Mouse (Mus musculus) midbrain, embryonic 16.5 days (tissue): ENCODE results near the gene Col4a1. TPM values are rescaled to one million over a fixed set of nuclear protein-coding genes. Genes with fewer than 3 reads are reported as not detected.

Experiments used
- ATAC-seq: fragments of 200-750 bp; cut with Nextera tagmentation; 2 replicates; pipeline ENCODE4 v1.8.0; 2017; ENCODE audit warnings: moderate TSS enrichment
- H3K27ac ChIP-seq: fragments of 300-500 bp; sonication (generic); 2 replicates; pipeline ENCODE4 v1.5.1; 2014; ENCODE audit warnings: mild to moderate bottlenecking, low read length, mixed read lengths
- H3K27me3 ChIP-seq: fragments of 300-500 bp; sonication (generic); 2 replicates; pipeline ENCODE4 v1.6.1; 2014; ENCODE audit warnings: low read depth, low read length, mixed read lengths; ENCODE audit not compliant: control insufficient read depth, insufficient read depth
- H3K36me3 ChIP-seq: fragments of 300-500 bp; sonication (generic); 2 replicates; pipeline ENCODE4 v1.6.1; 2014; ENCODE audit warnings: mild to moderate bottlenecking, low read length, moderate library complexity, mixed read lengths; ENCODE audit not compliant: control insufficient read depth, insufficient read depth
- H3K4me1 ChIP-seq: fragments of 300-500 bp; sonication (generic); 2 replicates; pipeline ENCODE4 v1.6.1; 2014; ENCODE audit warnings: mild to moderate bottlenecking, low read length, mixed read lengths; ENCODE audit not compliant: control insufficient read depth, insufficient read depth
- H3K4me2 ChIP-seq: fragments of 300-500 bp; sonication (generic); 2 replicates; pipeline ENCODE4 v1.6.1; 2014; ENCODE audit warnings: mild to moderate bottlenecking, low read length, mixed read lengths
- H3K4me3 ChIP-seq: fragments of 300-500 bp; sonication (generic); 2 replicates; pipeline ENCODE4 v1.5.1; 2014; ENCODE audit warnings: low read depth, mild to moderate bottlenecking, low read length, moderate library complexity, mixed read lengths
- H3K9ac ChIP-seq: fragments of 300-500 bp; sonication (generic); 2 replicates; pipeline ENCODE4 v1.6.1; 2014; ENCODE audit warnings: low read depth, low read length, mixed read lengths
- H3K9me3 ChIP-seq: fragments of 300-500 bp; sonication (generic); replicated peaks from 2 replicates; pipeline ENCODE4 v1.6.1; 2014; ENCODE audit warnings: mild to moderate bottlenecking, low read length, mixed read lengths; ENCODE audit not compliant: control insufficient read depth, poor library complexity, severe bottlenecking
- WGBS: fragments of 180-500 bp; shearing (Covaris S2); extraction: QIAGEN DNeasy Blood & Tissue Kit; methylation state at CpG from one replicate; pipeline ENCODE4 v1.1.7; 2014; 5-methylcytosine and 5-hydroxymethylcytosine counted together
- polyA plus RNA-seq: library from polyadenylated mRNA; unstranded; fragments of >200 nt; fragmentation: Nextera tagmentation; extraction: Ambion mirVana; gene quantifications from 2 replicates; pipeline ENCODE4 v1.2.1, GENCODE M21; 2015

The Col4a1 gene
- polyA plus RNA-seq = 73.6 and 83.1 TPM in 2 replicates

- Histone ChIP-seq H3K4me1 (peaks cover 12% of the 10 kb centered on the region; the same call in 1 of the 2 replicates), H3K4me3 (peak within 1 kb of the TSS; percentile 67), H3K9me3 (no peaks in the 10 kb centered on the region), H3K27ac (peak within 1 kb of the TSS; percentile 67), H3K9ac (peak within 1 kb of the TSS; percentile 77), H3K27me3 (peaks cover 29% of the 10 kb centered on the region), H3K4me2 (peak within 1 kb of the TSS; percentile 92), H3K36me3 (no peaks in the 10 kb centered on the region)
- under 1% methylated on average over 80 of the region's 87 CpGs for WGBS
- peak; percentile 55 for ATAC-seq
Measured at GRCm38 (mm10) chr8:11312349-11313175, at the start of gene Col4a1, which contains the start of gene Col4a2. Gene Col4a1 (minus strand): TSS chr8:11312826. Gene Col4a2 (plus strand): TSS chr8:11312805.

- Histone ChIP-seq H3K27me3 (no peaks in the 10 kb centered on the region), H3K36me3 (no peaks in the 10 kb centered on the region), H3K4me2 (no peak overlapping the region), H3K4me3 (no peak overlapping the region), H3K27ac (no peak overlapping the region), H3K4me1 (peaks cover 6% of the 10 kb centered on the region), H3K9me3 (no peaks in the 10 kb centered on the region), H3K9ac (no peak overlapping the region)
- ATAC-seq = peak; percentile 61; the same call in 1 of the 2 replicates
- 69% methylated on average over 9 of the region's 9 CpGs for WGBS
Measured at GRCm38 (mm10) chr8:11361546-11362277, 49.1 kb upstream of the Col4a1 start.

GRCm38 (mm10) chr8:11359846-11360245 is 47.2 kb upstream of the Col4a1 start:
- 85% methylated on average over 5 of the region's 5 CpGs for WGBS
- no peaks in the 10 kb centered on the region for H3K27me3 ChIP-seq
- no peaks in the 10 kb centered on the region for H3K9me3 ChIP-seq
- no peaks in the 10 kb centered on the region for H3K36me3 ChIP-seq
- peaks cover 6% of the 10 kb centered on the region for H3K4me1 ChIP-seq
- ATAC-seq = no peak
- H3K4me3 ChIP-seq = no peak overlapping the region
- H3K4me2 ChIP-seq = no peak overlapping the region
- no peak overlapping the region for H3K9ac ChIP-seq
- no peak overlapping the region for H3K27ac ChIP-seq

GRCm38 (mm10) chr8:11357921-11358436 is 45.4 kb upstream of the Col4a1 start:
- H3K4me3 ChIP-seq = no peak overlapping the region
- no peaks in the 10 kb centered on the region for H3K27me3 ChIP-seq
- no peak overlapping the region for H3K27ac ChIP-seq
- H3K4me2 ChIP-seq = no peak overlapping the region
- H3K9ac ChIP-seq = no peak overlapping the region
- no peaks in the 10 kb centered on the region for H3K9me3 ChIP-seq
- WGBS = 54% methylated on average over 7 of the region's 7 CpGs
- no peak for ATAC-seq
- peaks cover 2% of the 10 kb centered on the region; the same call in 1 of the 2 replicates for H3K4me1 ChIP-seq
- no peaks in the 10 kb centered on the region for H3K36me3 ChIP-seq

- no peaks in the 10 kb centered on the region for H3K27me3 ChIP-seq
- no peak overlapping the region for H3K27ac ChIP-seq
- H3K4me2 ChIP-seq = no peak overlapping the region
- WGBS = 78% methylated on average over 8 of the region's 8 CpGs
- H3K9me3 ChIP-seq = no peaks in the 10 kb centered on the region
- no peak overlapping the region for H3K4me3 ChIP-seq
- ATAC-seq = no peak
- no peak overlapping the region for H3K9ac ChIP-seq
- no peaks in the 10 kb centered on the region for H3K4me1 ChIP-seq
- no peaks in the 10 kb centered on the region for H3K36me3 ChIP-seq
Measured at GRCm38 (mm10) chr8:11356776-11357175, 44.1 kb upstream of the Col4a1 start.

GRCm38 (mm10) chr8:11355900-11356299 is 43.3 kb upstream of the Col4a1 start:
- Histone ChIP-seq H3K27ac (no peak overlapping the region), H3K27me3 (no peaks in the 10 kb centered on the region), H3K36me3 (no peaks in the 10 kb centered on the region), H3K9ac (no peak overlapping the region), H3K4me2 (no peak overlapping the region), H3K4me3 (no peak overlapping the region), H3K9me3 (no peaks in the 10 kb centered on the region), H3K4me1 (no peaks in the 10 kb centered on the region)
- 84% methylated on average over 3 of the region's 3 CpGs for WGBS
- no peak for ATAC-seq

GRCm38 (mm10) chr8:11354800-11355451 is 42.3 kb upstream of the Col4a1 start:
- H3K9ac ChIP-seq = no peak overlapping the region
- H3K4me3 ChIP-seq = no peak overlapping the region
- H3K4me2 ChIP-seq = no peak overlapping the region
- no peaks in the 10 kb centered on the region for H3K27me3 ChIP-seq
- H3K4me1 ChIP-seq = no peaks in the 10 kb centered on the region
- H3K9me3 ChIP-seq = no peaks in the 10 kb centered on the region
- no peak overlapping the region for H3K27ac ChIP-seq
- no peak for ATAC-seq
- WGBS = 95% methylated on average over 8 of the region's 8 CpGs
- no peaks in the 10 kb centered on the region for H3K36me3 ChIP-seq

- Histone ChIP-seq H3K9ac (no peak overlapping the region), H3K36me3 (no peaks in the 10 kb centered on the region), H3K4me2 (no peak overlapping the region), H3K4me3 (no peak overlapping the region), H3K9me3 (no peaks in the 10 kb centered on the region), H3K27me3 (no peaks in the 10 kb centered on the region), H3K4me1 (no peaks in the 10 kb centered on the region), H3K27ac (no peak overlapping the region)
- WGBS = 78% methylated on average over 11 of the region's 11 CpGs
- ATAC-seq = no peak
Measured at GRCm38 (mm10) chr8:11352514-11352913, 39.9 kb upstream of the Col4a1 start.
